Mouse (Mus musculus): ENCODE measurements around the gene Lkaaear1.

Lkaaear1 gene

GRCm38 (mm10) chr2:181683381-181683780 is 14.9 kb downstream of the Lkaaear1 start:
- DNase-seq (ENCODE audit: low read depth, low spot score): peak; percentile 18

DNA sequence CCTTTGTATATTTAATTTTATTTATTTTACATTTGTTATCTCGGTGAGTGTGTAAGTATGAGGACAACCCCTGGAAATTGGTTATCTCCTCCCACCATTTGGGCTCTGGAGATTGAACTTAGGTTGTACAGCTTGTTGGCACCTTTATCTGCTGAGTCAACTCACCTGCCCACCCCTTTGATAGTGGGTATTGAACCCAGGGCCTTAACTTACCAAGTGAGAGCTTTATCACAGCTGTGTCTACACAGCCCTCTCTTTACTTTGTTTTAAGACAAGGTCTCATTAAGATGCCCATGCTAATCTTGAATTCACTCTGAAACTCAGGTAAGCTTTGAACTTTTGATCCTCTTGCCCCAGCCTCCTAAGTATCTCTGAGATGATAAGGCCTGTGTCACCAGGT is 16.3 kb downstream of the Lkaaear1 start:
- DNase-seq (ENCODE audit: low read depth, low spot score): no peak

DNA sequence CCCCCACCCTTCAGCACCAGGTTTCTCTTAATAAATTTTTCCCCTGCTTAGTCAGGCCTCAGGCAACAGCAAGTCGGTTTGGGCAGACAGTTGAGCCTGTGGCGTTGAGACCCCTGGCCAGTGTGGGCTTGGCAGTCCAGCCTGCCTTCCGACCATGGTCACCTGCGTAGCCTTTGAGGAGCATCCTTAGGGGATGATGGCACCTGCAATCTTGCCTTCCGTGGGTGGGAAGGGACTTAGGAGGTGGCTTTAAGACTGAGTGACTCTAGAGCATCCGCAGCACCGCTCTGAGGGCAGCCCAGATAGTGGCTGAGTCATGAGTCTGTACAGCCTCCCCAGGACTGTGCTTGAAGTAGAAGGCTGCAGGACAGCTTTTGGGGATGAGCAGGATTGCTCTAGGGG is 17.5 kb downstream of the Lkaaear1 start:
- DNase-seq (ENCODE audit: low read depth, low spot score): peak; percentile 37

DNA sequence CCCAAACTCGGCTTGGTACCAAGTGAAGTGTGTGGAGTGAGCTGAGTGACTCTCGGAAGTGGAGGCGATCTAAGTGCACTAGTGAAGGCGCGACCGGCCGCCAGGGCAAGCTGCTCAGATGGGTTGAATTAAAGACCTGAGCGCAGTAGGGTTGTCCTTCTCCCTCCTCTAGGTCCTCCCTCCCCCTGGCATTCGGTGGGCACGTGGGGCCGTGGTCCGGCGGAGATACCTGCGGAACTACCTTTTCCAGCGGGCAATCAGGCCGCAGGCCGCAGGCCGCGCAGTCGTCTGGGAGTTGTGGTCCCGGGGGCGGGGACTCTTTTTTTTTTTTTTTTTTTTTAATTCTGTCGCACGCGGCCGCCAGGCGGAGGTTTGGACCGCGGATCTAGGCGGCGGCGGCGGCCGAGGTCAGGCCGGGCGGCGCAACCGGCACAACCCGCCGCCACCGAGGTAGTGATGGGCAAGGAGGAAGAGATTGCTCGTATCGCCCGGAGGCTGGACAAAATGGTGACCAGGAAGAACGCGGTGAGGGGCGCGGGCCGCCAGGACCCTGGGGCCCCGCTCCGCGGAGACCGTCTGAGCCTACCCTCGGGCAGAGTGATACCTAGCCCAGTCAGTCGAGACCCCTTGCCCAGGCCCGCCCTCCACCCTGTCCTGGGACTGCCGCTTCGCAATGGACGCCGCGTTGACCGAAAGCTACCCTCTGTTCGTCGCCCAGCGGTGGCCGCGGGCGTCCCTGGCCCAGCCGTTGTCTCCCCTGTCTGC is 18.1 kb downstream of the Lkaaear1 start, which contains the start of gene Tcea2:
TSS of gene Tcea2 (plus strand) at position 360 of the 765 bp plus-strand sequence.
- DNase-seq (ENCODE audit: low read depth, low spot score): peak; percentile 76

GRCm38 (mm10) chr2:181678780-181679179 is 19.5 kb downstream of the Lkaaear1 start:
- peak; percentile 94 for DNase-seq (ENCODE audit: low read depth, low spot score)

GRCm38 (mm10) chr2:181677755-181678098 is 20.5 kb downstream of the Lkaaear1 start:
- DNase-seq (ENCODE audit: low read depth, low spot score): no peak

GRCm38 (mm10) chr2:181677096-181677754 is 21.0 kb downstream of the Lkaaear1 start:
- DNase-seq (ENCODE audit: low read depth, low spot score): peak; percentile 58

GRCm38 (mm10) chr2:181676424-181676823 is 21.8 kb downstream of the Lkaaear1 start:
- DNase-seq (ENCODE audit: low read depth, low spot score): peak; percentile 61

DNA sequence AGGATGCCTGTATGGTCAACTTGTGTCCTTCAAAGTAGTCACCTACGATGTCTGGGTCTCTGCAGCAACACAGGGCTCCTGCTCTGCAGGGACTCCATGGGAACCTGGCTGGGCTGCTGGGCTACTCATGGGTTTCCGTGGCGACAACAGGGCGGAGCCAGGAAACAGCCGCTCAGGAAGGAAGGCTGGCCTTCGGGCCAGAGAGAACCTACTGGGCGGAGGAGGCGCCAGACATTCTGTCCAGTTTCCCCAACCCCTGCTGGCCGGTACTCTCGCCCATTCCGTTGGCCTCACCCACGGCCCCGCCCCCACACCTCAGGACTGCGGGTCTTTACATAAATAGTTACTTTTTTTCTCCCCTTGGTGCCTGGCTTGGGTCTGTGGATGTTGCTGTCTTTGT is 22.8 kb downstream of the Lkaaear1 start:
- DNase-seq (ENCODE audit: low read depth, low spot score): peak; percentile 81

DNA sequence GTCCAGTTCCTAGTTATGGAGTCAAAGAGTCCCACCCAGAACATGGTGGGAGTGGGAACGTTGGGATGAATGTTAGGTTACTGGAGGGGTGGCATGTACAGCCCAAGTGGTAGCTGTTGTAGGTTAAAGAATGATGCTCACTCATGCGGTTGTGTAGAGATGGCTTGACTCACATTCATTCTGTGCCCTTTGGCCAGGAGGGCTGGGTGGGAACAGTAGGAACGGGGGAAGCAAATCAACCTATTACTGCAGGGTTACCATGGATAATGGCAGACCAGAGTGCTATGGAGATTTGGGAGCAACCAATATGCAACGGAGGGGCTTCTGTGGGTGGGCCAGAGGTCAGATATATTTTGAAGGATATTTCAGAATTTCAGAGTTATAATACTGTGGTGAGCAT is 23.3 kb downstream of the Lkaaear1 start:
- no peak for DNase-seq (ENCODE audit: low read depth, low spot score)

- peak; percentile 57 for DNase-seq (ENCODE audit: low read depth, low spot score)
These were observed 24.7 kb downstream of the Lkaaear1 start for GRCm38 (mm10) chr2:181673501-181673900.

DNA sequence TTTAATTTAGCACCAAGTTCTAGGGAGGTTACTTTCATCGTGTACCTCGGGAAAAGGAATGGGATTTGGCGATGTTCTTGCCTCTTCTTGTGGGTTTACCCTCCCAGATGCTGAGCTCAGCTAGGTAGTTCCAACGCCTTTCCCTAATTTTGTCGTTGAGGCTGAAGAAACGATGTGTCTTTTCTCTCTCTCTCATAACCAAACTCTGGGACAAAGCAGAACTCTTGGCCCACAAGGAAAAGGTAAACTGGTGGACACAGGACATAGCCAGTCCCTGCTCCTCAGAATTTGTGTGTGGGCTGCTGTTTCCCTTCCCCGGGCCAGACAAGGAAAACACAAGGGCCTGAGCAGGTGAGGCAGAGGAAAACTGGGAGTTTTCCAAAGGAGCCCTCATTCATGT is 26.3 kb downstream of the Lkaaear1 start:
- no peak for DNase-seq (ENCODE audit: low read depth, low spot score)

- DNase-seq (ENCODE audit: low read depth, low spot score): no peak
These were observed 26.9 kb downstream of the Lkaaear1 start, which contains the start of gene Sox18 for GRCm38 (mm10) chr2:181671326-181671725. Gene Sox18 (minus strand): TSS chr2:181671640.

- no peak for DNase-seq (ENCODE audit: low read depth, low spot score)
These were observed 27.3 kb downstream of the Lkaaear1 start for GRCm38 (mm10) chr2:181670913-181671311.

DNA sequence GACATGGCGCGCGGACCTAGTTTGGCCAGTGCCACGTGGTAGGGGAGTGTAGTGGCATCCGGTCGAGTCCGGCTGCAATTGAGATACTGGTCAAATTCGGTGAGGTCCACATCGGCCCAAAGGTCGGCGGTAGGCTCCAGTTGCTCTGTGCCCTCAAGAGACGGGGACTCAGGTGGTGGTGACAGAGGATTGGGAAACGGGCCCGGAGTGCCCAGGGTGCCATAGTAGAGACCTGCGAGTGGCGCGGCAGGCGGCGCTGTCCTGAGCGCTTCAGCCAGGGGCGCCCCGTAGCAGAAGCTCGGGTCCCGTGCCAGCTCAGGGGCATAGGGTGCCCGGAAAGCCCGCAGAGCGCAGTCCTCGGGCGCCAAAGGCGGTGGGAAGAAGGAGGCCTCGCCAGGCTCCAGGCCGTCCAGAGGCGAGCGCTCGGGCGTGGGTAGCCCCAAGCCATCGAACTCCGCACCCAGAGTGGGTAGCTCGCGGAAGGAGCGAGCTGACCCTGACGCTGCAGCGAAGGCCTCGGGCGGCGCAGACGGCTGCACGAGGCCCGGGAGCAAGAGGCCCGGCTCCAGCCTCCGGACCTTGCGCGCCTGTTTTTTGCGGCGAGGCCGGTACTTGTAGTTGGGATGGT is 27.8 kb downstream of the Lkaaear1 start:
- DNase-seq (ENCODE audit: low read depth, low spot score): no peak

- DNase-seq (ENCODE audit: low read depth, low spot score): no peak
These were observed 35.0 kb downstream of the Lkaaear1 start for GRCm38 (mm10) chr2:181663298-181663630.

DNA sequence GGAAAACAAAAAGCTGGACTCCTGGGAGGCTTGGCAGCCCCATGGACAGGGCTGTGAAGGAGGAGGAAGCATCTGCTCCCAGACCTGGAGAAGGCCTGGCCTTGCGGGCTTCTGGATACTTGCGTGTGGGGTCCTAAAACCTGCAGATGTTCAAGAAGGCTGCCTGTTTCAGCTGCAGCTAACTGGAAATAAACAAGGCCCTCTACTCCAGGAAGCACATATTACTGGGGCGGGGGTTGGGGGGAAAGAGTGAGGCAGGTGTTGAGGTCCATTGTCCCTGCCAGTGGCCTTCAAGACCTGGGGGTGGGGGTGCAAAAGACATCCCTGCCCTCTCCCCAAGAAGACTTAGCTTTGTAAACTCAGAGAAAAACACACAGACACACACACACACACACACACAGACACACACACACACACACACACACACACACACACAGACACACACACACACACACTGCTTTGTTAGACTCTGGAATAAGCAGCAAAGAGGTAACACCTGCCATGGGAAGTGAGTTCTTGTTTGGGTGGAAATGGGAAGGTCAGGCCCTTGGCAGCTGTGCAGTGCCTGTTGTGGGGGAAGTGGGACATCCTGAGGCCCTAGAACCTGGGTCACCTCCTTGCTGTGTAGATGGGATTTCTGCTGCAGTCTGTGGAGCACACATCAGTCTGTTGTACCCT is 35.5 kb downstream of the Lkaaear1 start:
- no peak for DNase-seq (ENCODE audit: low read depth, low spot score)

DNA sequence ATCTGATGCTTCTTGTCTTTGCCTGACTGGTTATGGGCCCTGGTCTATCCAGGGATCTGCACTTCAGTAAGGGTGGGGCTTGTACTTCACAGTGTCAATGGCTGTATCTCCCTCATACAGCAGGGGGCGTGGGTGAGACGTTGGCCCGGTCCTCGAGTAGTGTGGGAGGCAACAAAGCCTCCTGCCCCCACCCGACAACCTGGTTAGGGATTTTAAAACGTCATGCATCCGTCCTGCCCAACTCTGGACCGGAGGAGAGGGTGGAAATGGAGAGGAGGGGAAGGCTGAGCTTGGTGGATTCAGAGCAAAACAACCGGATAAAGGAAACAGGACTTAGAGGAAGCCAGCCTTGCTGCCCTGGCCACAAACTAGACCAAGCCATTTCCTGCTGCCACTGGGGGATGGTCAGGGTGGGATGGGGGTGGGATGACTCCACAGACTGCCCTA is 38.6 kb downstream of the Lkaaear1 start:
- peak; percentile 70 for DNase-seq (ENCODE audit: low read depth, low spot score)

- DNase-seq (ENCODE audit: low read depth, low spot score): peak; percentile 33
These were observed 39.2 kb downstream of the Lkaaear1 start for GRCm38 (mm10) chr2:181658930-181659555.

DNA sequence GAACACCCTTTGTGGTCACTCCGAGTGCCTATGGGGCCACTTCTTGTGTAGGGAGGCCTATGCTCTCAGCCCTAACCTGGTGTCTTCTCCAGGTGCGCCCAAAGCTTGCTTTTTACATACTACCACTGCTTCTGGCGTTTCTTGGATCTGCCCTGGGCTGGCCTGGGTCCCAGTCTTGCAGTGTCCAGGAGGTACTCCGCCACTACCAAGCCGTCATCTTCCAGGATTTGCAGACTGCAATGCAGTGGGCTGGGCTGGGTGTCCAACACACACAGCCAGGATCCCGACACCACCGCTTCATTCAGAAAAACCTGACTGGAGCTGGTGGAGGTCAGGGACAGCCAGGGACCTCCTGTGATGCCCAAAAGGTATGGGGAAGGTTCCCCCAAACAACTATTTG is 39.7 kb downstream of the Lkaaear1 start:
- no peak for DNase-seq (ENCODE audit: low read depth, low spot score)

DNA sequence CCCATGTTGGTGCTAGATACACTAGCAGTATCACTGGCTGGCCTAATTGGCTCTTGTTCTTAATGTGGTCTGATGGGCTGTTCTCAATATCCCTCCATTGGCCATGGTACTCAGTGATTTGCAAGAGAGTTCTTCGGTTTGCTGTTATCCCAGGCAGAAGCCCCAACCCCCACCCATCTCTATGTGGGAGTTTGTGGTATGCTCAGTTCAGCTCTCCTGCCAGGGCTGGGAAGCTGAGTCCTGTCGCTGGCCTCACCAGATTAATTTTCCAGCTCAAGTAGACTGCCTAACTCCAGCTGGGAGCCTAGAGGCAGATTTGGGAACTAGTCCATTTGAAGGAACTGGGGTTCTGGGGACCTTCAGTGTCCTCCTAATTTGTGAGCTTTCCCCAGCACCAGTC is 40.8 kb downstream of the Lkaaear1 start:
- no peak for DNase-seq (ENCODE audit: low read depth, low spot score)

GRCm38 (mm10) chr2:181656734-181657133 is 41.5 kb downstream of the Lkaaear1 start, which contains the start of gene Gm29797:
Gene Gm29797 (plus strand): TSS chr2:181657034.
- DNase-seq (ENCODE audit: low read depth, low spot score): no peak

All from 3T3-L1 (cell line).